Mouse (Mus musculus): Measurements from ENCODE around the gene Chchd6.

The Chchd6 gene

DNA sequence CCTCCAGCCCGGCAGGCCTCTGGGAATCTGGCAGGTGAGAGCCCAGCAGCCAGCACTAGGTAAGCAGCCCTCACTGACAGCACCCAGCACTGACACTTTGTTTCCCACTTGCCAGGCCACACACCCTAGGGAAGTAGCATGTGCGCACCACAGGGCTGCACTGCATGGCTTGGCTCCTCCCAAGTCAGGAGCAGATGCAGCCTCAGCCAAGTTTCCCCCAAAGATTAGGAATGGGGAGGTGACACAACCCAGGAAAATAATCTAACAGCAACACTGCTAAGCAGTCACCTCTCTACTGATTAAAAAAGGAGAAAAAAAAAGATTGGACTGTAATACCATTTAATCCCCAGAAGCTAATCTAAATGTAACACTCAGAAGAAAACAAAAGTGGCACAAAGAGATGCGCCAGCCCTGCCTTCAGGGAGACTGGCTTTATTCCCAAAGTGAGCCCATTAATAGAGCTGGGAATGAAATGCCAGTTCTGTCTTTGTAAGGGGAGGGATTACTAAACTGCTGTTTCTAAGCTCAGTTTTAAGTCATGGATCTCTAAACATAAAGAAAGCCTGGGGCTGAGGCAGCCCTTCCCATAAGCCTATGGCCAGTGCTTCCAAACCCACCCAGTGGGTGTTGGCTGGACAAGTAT is 188.1 kb downstream of the Chchd6 start:
- no peak for DNase-seq (ENCODE audit: low spot score in 2 of 2)

GRCm38 (mm10) chr6:89404964-89405363 is 190.5 kb downstream of the Chchd6 start:
- DNase-seq (ENCODE audit: low spot score in 2 of 2): no peak

GRCm38 (mm10) chr6:89403257-89404225 is 191.9 kb downstream of the Chchd6 start:
- no peak for DNase-seq (ENCODE audit: low spot score in 2 of 2)

DNA sequence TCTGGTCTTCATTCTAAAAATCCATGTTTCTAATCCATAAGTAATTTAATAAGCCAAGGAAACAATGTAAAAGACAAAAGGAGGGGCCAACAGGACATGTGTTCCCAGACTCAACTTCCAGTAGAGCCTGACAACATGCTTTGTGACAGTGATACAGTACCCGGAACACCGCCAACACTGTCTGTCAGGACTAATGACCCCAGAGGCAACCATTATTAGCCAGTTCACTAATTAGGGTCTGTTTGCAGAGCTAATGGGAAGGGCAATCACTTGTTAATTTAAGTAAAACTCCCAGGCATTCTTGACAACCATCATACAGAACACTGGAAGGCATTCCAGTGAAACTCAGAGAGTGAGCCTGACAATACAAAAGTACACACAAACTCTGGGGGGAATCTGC is 193.0 kb downstream of the Chchd6 start:
- DNase-seq (ENCODE audit: low spot score in 2 of 2): no peak

DNA sequence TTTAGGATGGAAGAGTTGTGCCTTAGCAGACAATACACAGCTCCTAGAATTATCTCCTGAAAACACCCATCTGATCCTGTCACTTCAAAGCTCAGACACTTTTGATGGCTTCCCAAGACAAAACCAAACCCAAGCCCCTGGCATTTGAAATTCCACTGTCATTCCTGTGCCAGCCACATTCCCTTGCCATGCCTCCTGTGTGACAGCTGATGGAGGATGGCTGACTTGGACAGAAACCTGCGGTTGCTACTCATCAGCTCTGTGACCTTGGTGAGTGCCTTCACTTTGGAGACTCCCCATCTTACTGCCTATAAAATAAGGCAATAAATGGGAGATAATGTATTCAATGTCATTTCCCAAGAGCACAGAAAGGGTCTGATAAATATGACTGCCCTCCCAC is 195.9 kb downstream of the Chchd6 start:
- DNase-seq (ENCODE audit: low spot score in 2 of 2): no peak

GRCm38 (mm10) chr6:89397919-89398318 is 197.5 kb downstream of the Chchd6 start:
- DNase-seq (ENCODE audit: low spot score in 2 of 2): no peak

- DNase-seq (ENCODE audit: low spot score in 2 of 2): no peak
Measured at GRCm38 (mm10) chr6:89393820-89394219, 201.6 kb downstream of the Chchd6 start.

DNA sequence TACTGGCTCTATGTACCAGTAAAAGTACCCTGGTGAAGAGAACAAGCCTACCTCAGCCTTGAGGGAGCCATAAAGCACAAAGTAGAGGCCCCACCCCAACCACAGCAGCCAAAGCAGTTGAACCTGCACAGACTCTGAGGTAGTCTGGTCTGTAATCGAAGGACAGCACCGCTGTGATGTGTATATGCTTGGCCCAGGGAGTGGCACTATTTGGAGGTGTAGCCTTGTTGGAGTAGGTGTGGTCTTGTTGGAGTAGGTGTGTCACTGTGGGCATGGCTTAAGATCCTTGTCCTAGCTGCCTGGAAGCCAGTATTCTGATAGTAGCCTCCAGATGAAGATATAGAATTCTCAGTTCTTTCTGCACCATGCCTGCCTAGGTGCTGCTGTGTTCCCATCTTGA is 203.2 kb downstream of the Chchd6 start:
- DNase-seq (ENCODE audit: low spot score in 2 of 2): no peak

DNA sequence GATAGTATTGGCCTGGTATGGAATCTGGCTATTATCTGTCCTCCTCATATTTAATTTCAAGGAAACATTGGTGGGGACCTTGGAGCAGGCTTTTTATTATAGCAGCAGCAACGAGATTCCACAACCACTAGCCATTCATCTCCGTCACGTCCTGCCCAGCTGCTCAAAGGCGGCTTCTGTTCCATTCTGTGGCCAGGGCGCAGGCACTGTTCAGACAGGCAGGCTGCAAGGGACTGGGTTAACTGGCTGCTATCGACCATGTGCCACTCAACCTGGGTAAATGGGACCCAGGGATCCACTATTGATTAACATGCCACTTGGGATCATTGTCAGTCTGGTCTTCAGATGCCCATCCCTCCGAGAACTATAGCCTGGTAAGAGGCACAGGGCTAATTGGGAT is 205.7 kb downstream of the Chchd6 start:
- DNase-seq (ENCODE audit: low spot score in 2 of 2): no peak

GRCm38 (mm10) chr6:89386956-89387355 is 208.5 kb downstream of the Chchd6 start:
- no peak for DNase-seq (ENCODE audit: low spot score in 2 of 2)

- DNase-seq (ENCODE audit: low spot score in 2 of 2): no peak
Measured at GRCm38 (mm10) chr6:89384699-89385098, 210.8 kb downstream of the Chchd6 start.

GRCm38 (mm10) chr6:89381851-89382250 is 213.6 kb downstream of the Chchd6 start:
- no peak for DNase-seq (ENCODE audit: low spot score in 2 of 2)

DNA sequence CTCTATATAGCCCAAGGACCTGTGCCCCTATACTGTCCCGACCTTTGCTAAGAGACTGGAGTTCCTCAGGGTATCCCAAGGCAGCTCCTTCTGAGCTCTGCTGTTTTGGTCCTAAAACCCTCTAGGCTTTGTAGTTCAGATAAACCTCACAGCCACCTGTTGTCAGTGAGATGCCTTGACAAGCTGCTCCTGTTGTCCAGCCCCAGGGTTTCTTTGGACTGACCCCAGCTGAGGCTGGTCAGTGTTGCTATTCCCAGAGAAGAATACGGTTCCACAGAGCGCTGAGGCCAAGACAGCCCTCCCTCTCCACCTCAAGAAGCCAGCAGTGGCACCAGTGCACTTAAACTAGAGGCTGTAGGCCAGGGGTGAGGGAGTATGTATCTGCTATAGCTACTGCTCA is 214.3 kb downstream of the Chchd6 start:
- DNase-seq (ENCODE audit: low spot score in 2 of 2): no peak

DNA sequence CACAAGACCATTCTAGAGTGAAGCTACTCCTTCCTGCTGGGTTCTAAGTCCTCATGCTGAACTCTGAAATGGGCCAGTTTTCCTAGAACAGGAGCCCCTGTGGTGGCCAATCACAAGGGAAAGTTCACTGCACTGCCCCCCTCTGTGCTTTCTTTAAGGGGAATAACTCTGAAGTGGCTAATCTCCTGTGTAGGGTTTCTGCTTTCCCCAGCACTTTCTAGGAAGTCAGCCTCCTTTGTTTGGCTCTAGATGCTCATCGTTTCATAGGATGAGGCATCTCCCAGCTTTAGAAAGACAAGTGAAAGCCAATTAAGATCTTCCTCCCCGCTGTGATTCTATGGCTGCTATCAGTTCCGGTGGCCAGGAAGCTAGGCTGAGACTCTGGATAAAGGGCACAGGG is 214.7 kb downstream of the Chchd6 start:
- DNase-seq (ENCODE audit: low spot score in 2 of 2): no peak

GRCm38 (mm10) chr6:89378264-89378663 is 217.2 kb downstream of the Chchd6 start:
- DNase-seq (ENCODE audit: low spot score in 2 of 2): no peak

- DNase-seq (ENCODE audit: low spot score in 2 of 2): no peak
Measured at GRCm38 (mm10) chr6:89368812-89369211, 226.6 kb downstream of the Chchd6 start.

DNA sequence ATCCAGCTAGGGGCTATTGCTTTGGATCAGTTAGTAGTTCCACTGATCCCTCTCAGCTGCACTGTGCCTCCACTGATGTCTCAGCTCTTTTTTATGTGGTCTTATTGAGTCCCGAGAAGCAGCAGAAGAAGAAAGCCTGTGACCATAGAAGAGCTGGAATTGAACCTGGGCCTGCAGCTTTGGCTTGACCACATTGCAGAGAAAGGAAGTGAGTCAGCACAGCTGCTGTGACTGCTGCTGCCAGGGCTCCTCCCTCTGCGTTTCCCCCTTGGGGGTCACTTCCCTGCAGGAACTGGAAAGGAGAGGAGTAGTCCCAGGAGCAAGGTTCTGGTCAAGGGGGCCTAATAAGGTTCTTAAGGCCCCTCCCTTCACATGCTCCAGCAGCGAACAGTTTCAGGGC is 231.1 kb downstream of the Chchd6 start:
- no peak for DNase-seq (ENCODE audit: low spot score in 2 of 2)

DNA sequence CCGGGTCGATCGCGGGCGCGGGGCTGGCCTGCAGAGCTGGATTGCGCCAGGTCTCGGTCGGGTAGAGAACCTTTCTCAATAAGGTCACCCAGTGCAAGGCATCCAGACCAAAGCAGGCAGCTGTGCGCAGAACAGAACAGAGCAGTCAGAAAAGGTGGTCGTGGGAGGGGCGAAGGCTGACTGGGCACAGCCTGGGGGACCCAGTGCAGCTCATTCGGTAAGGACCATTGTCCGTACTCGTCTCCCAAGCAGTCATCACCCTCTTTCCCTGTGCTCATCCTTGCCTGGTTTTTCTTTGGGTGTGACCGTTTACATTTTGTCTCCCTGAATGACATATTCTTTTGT is 232.4 kb downstream of the Chchd6 start:
- no peak for DNase-seq (ENCODE audit: low spot score in 2 of 2)

GRCm38 (mm10) chr6:89362281-89363106 is 233.0 kb downstream of the Chchd6 start, which contains the start of gene Plxna1:
Plxna1 (minus strand) TSS chr6:89362620.
- peak in 1 of 2 experiments; percentile 57 for DNase-seq (ENCODE audit: low spot score in 2 of 2)

DNA sequence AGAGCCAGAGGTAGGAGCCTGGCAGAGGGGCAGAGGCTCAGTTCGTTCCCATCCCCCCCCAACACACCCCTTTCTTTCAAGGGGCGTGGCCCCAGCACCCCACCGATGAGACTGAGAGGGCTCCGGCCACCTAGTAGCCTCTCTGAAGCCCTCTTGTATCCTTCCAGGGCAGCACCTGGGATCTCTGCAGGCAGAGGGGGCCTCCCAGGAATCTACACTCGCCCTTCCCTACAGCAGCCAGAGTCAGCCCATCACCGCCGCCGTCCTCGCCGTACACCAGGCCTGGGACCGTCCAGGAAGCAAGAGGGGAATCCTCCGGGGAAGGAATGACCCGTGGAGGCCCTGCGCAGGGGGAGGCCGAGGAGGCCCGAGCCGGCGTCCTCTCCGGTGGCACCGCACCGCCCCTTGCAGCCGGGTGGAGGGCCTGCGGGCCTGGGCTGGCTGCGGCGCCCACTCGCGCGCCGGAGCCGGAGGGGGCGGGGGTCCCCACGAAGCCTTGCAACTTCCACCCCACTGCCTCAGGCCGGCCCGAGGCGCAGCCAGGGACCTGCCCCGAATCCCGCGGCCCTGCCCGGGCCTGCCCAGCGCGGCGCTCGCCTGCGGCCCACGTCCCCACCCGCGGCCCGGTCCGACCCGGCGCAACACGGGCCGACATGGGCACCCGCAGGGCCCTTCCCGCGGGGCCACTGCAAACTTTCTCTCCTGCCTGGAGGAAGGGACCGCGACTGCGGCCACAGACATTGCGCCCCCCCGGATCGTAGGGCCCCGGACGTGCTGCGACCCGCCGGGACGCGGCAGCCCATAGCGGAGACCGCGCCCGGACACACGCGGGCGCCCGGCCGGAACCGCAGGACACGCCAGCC is 233.8 kb downstream of the Chchd6 start:
- peak in 1 of 2 experiments; percentile 53 for DNase-seq (ENCODE audit: low spot score in 2 of 2)

DNA sequence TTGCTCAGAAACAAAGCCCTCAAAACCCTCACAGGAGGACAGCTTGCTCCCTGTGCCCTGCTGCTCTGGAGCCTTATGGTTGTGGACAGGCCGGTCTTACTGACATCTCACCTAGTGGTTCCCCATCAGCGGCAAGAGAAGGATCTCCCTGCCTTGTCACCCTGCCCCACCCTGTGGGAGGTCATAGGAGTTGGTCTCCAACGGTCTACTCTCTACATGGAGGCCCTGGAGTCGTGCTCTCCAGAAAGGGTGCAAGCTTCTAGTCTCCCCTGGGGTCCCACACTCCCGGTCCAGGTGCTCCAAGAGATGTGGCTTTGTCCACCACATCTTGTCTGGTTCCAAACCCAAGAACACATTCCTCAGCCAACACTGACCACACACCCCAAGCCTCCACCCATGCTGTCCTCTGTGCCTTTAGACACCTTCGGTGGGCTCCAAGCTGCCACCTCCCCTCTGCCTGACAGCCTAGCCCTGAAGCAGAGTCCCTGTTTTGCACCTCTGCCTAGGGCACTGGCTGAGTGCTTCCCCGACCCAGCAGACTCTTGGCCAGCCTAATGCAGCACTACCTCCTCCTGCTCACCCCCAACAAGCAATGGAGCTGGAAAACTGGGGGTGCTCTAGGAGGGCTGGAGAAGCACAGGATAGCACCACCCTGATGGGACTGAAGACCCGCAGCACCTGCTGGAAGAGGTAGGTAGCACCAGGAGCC is 234.6 kb downstream of the Chchd6 start:
- no peak for DNase-seq (ENCODE audit: low spot score in 2 of 2)
